Mouse (Mus musculus): ENCODE measurements around the gene Igsf23. TPM values are rescaled to one million over a fixed set of nuclear protein-coding genes. Genes with fewer than 3 reads are reported as not detected.
"Not testable (repeated sequence)": the region's sequence is repeated elsewhere in the genome, so short reads cannot be mapped to it uniquely, and the experiment has no call there.

Gene Igsf23
- polyA plus RNA-seq (2016; fragmentation: Nextera tagmentation; extraction: Ambion mirVana), result 1.0 and 1.2 TPM in 2 replicates

DNA sequence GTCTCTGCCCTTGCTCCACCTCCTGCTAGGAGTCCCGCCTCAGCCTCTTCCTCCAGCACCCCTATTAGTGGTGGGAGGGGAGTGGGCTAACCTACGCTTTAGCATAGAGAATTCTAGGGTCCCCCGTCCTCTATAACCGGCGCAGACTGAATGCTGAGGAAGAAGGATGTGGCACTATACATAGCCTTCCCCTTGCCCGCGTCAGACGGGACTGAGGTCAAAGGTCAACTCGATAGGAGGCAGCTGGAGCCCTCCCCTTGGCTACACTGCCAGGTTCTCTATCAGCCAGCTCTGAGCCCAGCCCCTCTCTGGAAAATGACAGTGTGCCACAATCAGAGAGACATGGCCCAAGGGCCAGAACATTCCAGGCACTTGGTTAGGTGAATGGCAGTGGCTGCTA is at the start of gene Igsf23:
TSS of gene Igsf23 (minus strand) at position 168 of the 400 bp plus-strand sequence.
- Histone ChIP-seq H3K9me3 (replicated peaks) (no peaks in the 10 kb centered on the region), H3K27ac (ENCODE audit: poor library complexity, severe bottlenecking) (no peak within 1 kb of the TSS), H3K4me3 (no peak within 1 kb of the TSS), H3K9ac (no peak within 1 kb of the TSS), H3K27me3 (replicated peaks) (no peaks in the 10 kb centered on the region), H3K4me1 (replicated peaks) (no peaks in the 10 kb centered on the region), H3K36me3 (no peaks in the 10 kb centered on the region), H3K4me2 (no peak within 1 kb of the TSS)
- 29% methylated on average over 9 of the region's 9 CpGs for WGBS
- ATAC-seq (ENCODE audit: insufficient number of reproducible peaks, low FRiP score), result peak; percentile 52

DNA sequence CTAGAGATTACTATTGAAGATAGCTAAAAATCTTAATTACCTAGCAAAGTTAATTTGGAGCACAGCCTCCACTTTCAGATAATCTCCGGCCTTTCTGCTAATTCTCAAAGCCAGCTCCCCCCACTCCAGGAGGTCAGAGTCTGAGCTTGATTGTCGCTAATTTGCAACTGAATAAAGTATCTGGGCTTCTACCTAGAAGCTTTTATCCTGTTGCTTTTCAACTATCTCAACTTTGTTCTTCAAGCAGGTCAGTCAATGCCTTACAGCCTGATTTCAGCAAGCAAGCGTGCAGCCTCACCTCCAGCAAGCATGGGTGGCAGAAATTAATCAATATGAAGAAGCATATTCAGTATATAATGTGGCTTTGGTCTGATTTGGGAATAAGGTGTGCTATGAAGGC is 46.2 kb upstream of the Igsf23 start:
- not testable (repeated sequence) for H3K4me1 ChIP-seq (replicated peaks); H3K27ac ChIP-seq (ENCODE audit: poor library complexity, severe bottlenecking); ATAC-seq (ENCODE audit: insufficient number of reproducible peaks, low FRiP score); H3K27me3 ChIP-seq (replicated peaks); H3K9ac ChIP-seq; H3K36me3 ChIP-seq; H3K4me3 ChIP-seq; H3K4me2 ChIP-seq
- 60% methylated on average over 3 of the region's 3 CpGs for WGBS
- H3K9me3 ChIP-seq (replicated peaks), result peaks cover 19% of the 10 kb centered on the region

DNA sequence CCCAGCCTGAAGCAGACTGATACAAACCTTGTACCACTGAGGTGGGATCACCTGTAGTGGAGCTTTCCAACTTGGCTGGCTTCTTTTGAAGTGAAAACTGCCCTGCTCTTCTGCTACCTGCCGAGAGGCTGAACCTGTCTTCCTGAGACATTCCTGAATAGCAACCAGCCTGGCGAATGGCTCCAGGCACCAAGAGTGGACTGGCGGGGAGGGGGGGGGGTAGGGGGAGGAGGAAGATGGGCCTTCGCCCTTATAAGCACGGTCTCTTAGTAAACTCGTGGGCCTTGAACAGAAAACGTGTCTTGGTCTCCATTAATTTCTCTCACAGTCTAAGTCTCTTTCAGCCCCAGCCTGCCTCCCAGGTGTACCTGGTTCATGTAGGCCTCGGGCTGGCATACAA is 40.6 kb upstream of the Igsf23 start, which contains the start of gene Nlrp9b:
TSS of gene Nlrp9b (plus strand) at position 301 of the 400 bp plus-strand sequence.
- ATAC-seq (ENCODE audit: insufficient number of reproducible peaks, low FRiP score); H3K9me3 ChIP-seq (replicated peaks); H3K4me3 ChIP-seq; H3K27ac ChIP-seq (ENCODE audit: poor library complexity, severe bottlenecking); H3K4me1 ChIP-seq (replicated peaks); H3K9ac ChIP-seq; H3K4me2 ChIP-seq; H3K36me3 ChIP-seq; H3K27me3 ChIP-seq (replicated peaks): not testable (repeated sequence)
- WGBS, result 53% methylated on average over 8 of the region's 8 CpGs

DNA sequence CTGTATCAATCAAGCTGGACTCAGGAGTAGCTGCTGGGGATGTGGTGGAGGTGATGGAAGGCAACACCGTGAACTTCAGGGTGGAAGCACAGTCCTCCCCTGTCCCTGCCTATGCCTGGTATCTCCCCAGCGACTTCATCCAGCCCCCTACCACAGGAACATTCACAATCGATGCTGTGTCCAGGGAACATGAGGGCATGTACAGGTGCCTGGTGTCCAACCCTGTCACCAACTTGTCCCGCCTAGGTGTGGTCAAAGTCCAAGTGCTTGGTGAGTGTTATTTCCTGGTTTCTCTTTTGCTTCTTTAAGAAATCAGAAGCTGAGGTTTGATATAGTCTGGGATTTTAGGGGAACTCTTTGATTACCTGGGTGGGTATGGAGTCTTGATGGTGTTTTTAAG is 21.0 kb upstream of the Igsf23 start:
- no peaks in the 10 kb centered on the region for H3K4me1 ChIP-seq (replicated peaks)
- WGBS, result 85% methylated on average over 4 of the region's 4 CpGs
- peaks cover 37% of the 10 kb centered on the region for H3K9me3 ChIP-seq (replicated peaks)
- no peak overlapping the region for H3K4me3 ChIP-seq
- no peaks in the 10 kb centered on the region for H3K36me3 ChIP-seq
- no peak overlapping the region for H3K27ac ChIP-seq (ENCODE audit: poor library complexity, severe bottlenecking)
- H3K4me2 ChIP-seq, result no peak overlapping the region
- H3K27me3 ChIP-seq (replicated peaks), result no peaks in the 10 kb centered on the region
- no peak for ATAC-seq (ENCODE audit: insufficient number of reproducible peaks, low FRiP score)
- H3K9ac ChIP-seq, result no peak overlapping the region

DNA sequence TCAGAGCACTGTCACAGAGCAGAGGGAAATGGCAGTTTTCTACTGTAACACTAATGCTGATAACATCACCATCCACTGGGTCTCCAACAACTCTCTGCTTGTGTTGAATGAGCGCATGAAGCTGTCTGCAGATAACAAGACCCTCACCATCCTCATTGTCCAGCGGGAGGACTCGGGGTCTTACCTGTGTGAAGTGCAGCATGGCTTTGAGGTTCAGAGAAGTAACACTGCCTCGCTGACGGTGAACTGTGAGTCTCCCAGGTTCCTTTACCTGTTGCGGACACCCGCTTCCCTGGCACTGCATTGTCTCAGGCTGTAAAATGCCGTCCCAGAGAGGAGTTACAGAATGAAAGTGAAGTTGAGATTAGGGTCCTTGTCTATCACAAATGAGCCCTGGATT is 19.6 kb upstream of the Igsf23 start:
- Histone ChIP-seq H3K9me3 (replicated peaks) (peaks cover 37% of the 10 kb centered on the region), H3K4me2 (no peak overlapping the region), H3K27me3 (replicated peaks) (no peaks in the 10 kb centered on the region), H3K27ac (ENCODE audit: poor library complexity, severe bottlenecking) (no peak overlapping the region), H3K36me3 (no peaks in the 10 kb centered on the region), H3K9ac (no peak overlapping the region), H3K4me3 (no peak overlapping the region), H3K4me1 (replicated peaks) (no peaks in the 10 kb centered on the region)
- no peak for ATAC-seq (ENCODE audit: insufficient number of reproducible peaks, low FRiP score)
- WGBS, result 87% methylated on average over 8 of the region's 8 CpGs

DNA sequence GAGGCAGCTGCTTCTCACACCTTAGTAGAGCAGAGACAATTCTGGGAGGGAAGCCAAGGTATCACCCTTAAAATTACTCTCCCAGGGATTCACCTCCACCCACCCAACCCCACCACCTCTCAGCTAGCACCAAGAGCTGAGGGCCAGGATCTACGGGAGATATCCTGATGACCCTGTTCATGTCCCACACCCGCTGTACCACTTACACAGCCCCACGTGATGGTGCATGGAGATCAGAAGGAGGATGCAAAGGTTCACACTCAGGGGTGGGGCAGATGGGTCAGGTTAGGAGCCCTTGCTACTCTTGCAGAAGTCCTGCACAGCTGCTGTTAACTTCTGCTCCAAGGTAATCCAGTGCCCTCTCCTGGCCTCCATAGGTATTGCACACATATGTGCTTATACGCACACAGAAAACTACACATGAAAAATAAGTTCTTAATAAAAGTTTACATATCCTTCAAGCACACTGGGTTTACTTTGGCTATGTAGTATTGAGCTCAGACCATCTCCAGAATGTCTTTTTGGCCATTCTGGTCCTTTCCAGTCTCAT is 19.1 kb upstream of the Igsf23 start:
- Histone ChIP-seq H3K9ac (no peak overlapping the region), H3K4me2 (no peak overlapping the region), H3K27ac (ENCODE audit: poor library complexity, severe bottlenecking) (no peak overlapping the region), H3K4me3 (no peak overlapping the region), H3K27me3 (replicated peaks) (no peaks in the 10 kb centered on the region), H3K4me1 (replicated peaks) (no peaks in the 10 kb centered on the region), H3K36me3 (no peaks in the 10 kb centered on the region), H3K9me3 (replicated peaks) (peaks cover 37% of the 10 kb centered on the region)
- no peak for ATAC-seq (ENCODE audit: insufficient number of reproducible peaks, low FRiP score)
- WGBS, result 87% methylated on average over 4 of the region's 4 CpGs

DNA sequence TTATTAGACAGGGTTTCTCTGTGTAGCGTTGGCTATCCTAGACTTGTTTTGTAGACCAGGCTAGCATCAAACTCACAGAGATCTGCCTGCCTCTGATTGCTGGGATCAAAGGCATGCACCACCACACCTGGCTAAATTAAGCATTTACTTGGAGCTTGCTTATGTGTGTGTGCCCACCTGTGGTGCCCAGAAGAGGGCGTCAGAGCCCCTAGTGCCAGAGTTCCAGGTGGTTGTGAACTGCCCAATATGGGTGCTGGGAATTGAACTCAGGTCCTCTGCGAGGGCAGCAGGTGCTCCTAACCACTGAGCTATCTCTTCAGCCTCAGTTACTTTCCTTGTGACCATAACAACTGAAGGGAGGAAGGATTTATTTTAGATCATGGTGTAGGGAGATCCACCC is 18.6 kb upstream of the Igsf23 start:
- Histone ChIP-seq H3K9ac (no peak overlapping the region), H3K9me3 (replicated peaks) (peaks cover 37% of the 10 kb centered on the region), H3K27me3 (replicated peaks) (no peaks in the 10 kb centered on the region), H3K4me1 (replicated peaks) (no peaks in the 10 kb centered on the region), H3K4me3 (no peak overlapping the region), H3K4me2 (no peak overlapping the region), H3K36me3 (no peaks in the 10 kb centered on the region), H3K27ac (ENCODE audit: poor library complexity, severe bottlenecking) (no peak overlapping the region)
- ATAC-seq (ENCODE audit: insufficient number of reproducible peaks, low FRiP score), result no peak
- WGBS, result 66% methylated on average over 3 of the region's 3 CpGs

DNA sequence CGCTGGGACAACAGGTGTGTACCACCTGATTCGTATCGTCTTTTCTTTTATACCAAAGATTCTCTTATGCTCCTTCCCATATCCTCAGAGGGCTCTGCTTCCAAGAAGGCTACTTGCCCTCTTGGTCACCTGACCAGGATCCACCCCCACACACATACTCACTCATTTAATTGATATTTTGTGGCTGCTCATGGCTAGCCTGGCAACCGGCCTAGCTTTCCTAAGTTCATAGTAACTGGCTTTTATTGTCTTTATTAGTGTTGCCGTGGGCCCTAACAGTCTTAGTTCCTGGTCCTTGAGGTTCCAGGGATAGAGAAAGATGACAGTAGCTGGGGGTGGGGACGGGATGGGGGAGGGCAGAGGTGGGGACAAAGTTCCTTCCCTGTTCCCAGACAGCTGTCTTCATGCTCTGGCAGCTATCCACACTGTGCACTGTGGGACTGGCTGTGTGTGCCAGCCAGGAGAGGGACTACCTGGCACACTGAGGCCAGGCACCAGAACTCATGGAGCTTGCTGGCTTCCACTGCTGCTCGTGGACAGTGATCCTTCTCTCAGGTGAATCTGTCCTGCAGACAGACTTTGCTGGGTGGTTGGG is 14.5 kb upstream of the Igsf23 start, which contains the start of gene Ceacam20:
TSS of gene Ceacam20 (plus strand) at position 428 of the 595 bp plus-strand sequence.
- H3K4me2 ChIP-seq, result no peak within 1 kb of the TSS
- peaks cover 17% of the 10 kb centered on the region for H3K9me3 ChIP-seq (replicated peaks)
- H3K4me3 ChIP-seq, result no peak within 1 kb of the TSS
- H3K4me1 ChIP-seq (replicated peaks), result no peaks in the 10 kb centered on the region
- no peak within 1 kb of the TSS for H3K9ac ChIP-seq
- H3K27ac ChIP-seq (ENCODE audit: poor library complexity, severe bottlenecking), result no peak within 1 kb of the TSS
- 75% methylated on average over 7 of the region's 7 CpGs for WGBS
- no peaks in the 10 kb centered on the region for H3K36me3 ChIP-seq
- no peaks in the 10 kb centered on the region for H3K27me3 ChIP-seq (replicated peaks)
- ATAC-seq (ENCODE audit: insufficient number of reproducible peaks, low FRiP score), result no peak

DNA sequence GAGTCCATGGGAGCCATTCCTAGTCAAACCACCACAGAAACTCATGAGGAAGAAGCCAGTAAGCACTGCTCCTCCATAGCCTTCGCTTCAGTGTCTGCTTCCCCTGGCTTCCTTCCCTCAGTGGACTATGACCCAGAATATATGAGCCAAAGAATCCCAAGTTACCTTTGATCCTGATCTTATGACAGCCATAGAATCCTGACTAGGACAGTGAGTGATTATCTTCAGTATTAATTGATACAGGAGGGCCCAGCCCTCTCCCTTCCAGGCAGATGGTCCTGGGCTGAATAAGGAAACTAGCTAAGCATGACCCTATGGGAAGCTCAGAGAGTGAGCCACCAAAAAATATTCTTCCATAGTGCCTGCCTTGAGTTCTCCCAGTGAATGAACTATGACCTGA is 11.9 kb upstream of the Igsf23 start:
- H3K4me2 ChIP-seq, result no peak overlapping the region
- no peaks in the 10 kb centered on the region for H3K4me1 ChIP-seq (replicated peaks)
- H3K36me3 ChIP-seq, result no peaks in the 10 kb centered on the region
- H3K9ac ChIP-seq, result no peak overlapping the region
- no peak for ATAC-seq (ENCODE audit: insufficient number of reproducible peaks, low FRiP score)
- no peak overlapping the region for H3K27ac ChIP-seq (ENCODE audit: poor library complexity, severe bottlenecking)
- no peak overlapping the region for H3K4me3 ChIP-seq
- H3K9me3 ChIP-seq (replicated peaks), result peaks cover under 1% of the 10 kb centered on the region; the same call in 1 of the 2 replicates
- H3K27me3 ChIP-seq (replicated peaks), result no peaks in the 10 kb centered on the region
- WGBS, result 67% methylated on average over 1 of the region's 1 CpGs

DNA sequence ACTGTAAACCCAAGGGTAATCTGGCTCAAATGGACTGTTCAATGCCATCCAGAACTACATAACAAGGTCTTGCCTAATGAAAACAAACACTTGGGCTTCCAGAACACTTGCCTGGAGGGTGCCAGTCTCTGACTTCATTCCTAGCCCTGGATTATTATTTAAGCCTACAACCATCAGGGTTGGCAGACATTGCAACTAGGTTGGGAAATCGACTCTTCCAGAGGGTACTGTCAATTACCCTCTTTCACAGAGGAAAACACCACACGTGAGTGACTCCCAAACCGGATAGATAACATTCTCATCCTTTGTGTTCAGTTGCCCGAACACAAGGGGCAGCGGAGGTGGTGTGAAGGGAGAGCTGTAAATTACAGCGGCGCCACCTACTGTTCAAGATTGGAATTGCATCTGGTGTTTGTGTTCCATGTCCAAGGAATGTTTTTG is 5.8 kb upstream of the Igsf23 start:
- no peak overlapping the region for H3K4me2 ChIP-seq
- 3% methylated on average over 7 of the region's 7 CpGs for WGBS

DNA sequence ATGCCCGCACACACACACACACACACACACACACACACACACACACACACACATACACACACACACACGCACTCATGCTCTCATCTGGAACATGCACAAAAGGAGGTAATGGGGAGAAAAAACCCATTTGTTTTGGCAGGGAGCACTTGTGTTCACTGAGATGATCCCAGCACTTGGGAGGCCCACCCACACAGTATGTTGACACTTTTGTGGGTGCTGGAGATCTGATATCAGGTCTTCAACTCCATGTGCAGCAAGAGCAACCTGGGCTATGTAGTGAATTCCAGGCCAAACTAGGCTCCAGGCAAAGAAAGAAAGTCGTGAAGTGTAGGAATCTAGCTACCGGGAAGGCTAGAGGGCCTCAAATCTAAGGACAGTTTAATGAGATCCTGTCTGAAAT is 5.3 kb upstream of the Igsf23 start:
- Histone ChIP-seq H3K9me3 (replicated peaks) (no peaks in the 10 kb centered on the region), H3K9ac (no peak overlapping the region), H3K4me1 (replicated peaks) (no peaks in the 10 kb centered on the region), H3K27me3 (replicated peaks) (no peaks in the 10 kb centered on the region), H3K27ac (ENCODE audit: poor library complexity, severe bottlenecking) (no peak overlapping the region), H3K4me3 (no peak overlapping the region), H3K4me2 (no peak overlapping the region), H3K36me3 (no peaks in the 10 kb centered on the region)
- no peak for ATAC-seq (ENCODE audit: insufficient number of reproducible peaks, low FRiP score)
- 56% methylated on average over 4 of the region's 4 CpGs for WGBS

More for the DNA sequence above, 5.8 kb upstream of the Igsf23 start:
- no peaks in the 10 kb centered on the region for H3K4me1 ChIP-seq (replicated peaks)
- no peak overlapping the region for H3K27ac ChIP-seq (ENCODE audit: poor library complexity, severe bottlenecking)
- H3K4me3 ChIP-seq, result no peak overlapping the region
- no peaks in the 10 kb centered on the region for H3K9me3 ChIP-seq (replicated peaks)
- H3K27me3 ChIP-seq (replicated peaks), result no peaks in the 10 kb centered on the region
- no peak overlapping the region for H3K9ac ChIP-seq
- H3K36me3 ChIP-seq, result no peaks in the 10 kb centered on the region
- no peak for ATAC-seq (ENCODE audit: insufficient number of reproducible peaks, low FRiP score)

DNA sequence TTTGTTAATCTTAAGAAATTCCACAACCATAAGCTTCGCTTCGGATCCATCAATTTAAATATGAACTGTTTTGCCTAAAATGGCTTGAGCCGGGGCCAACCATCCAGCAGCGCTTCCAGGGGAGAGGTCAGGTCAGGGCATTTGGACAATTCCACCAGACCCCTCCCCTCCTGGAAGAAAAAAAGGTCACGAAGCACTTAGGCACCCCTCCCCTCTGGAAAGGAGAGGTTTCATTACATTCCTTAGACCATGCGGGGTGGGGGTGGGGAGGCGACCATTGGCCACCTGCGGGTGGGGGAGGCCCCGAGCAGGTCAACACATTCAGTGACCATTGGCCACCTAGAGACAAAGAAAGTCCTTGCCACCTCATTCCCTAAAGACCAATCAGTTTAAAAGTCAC is 2.5 kb upstream of the Igsf23 start:
- 57% methylated on average over 9 of the region's 9 CpGs for WGBS
- H3K4me2 ChIP-seq, result no peak overlapping the region
- H3K4me1 ChIP-seq (replicated peaks), result no peaks in the 10 kb centered on the region
- no peaks in the 10 kb centered on the region for H3K9me3 ChIP-seq (replicated peaks)
- H3K9ac ChIP-seq, result no peak overlapping the region
- no peak overlapping the region for H3K27ac ChIP-seq (ENCODE audit: poor library complexity, severe bottlenecking)
- ATAC-seq (ENCODE audit: insufficient number of reproducible peaks, low FRiP score), result no peak
- no peaks in the 10 kb centered on the region for H3K36me3 ChIP-seq
- no peaks in the 10 kb centered on the region for H3K27me3 ChIP-seq (replicated peaks)
- H3K4me3 ChIP-seq, result no peak overlapping the region
